Mouse (Mus musculus): Measurements from ENCODE around the gene H2-T24.

- TF ChIP-seq CTCF (conservative IDR thresholded peaks at IDR 0.05; ENCODE audit: low read length) (no peak), POU5F1 (IDR thresholded peaks at IDR 0.05; ENCODE audit: borderline replicate concordance, low read length) (no peak), NANOG (IDR thresholded peaks at IDR 0.05; ENCODE audit: borderline replicate concordance, low read length) (no peak)
These were observed 57.1 kb downstream of the H2-T24 start for GRCm38 (mm10) chr17:35963279-35963678.

Measured in E14TG2a.4 (cell line).